ENCODE assay signal across 28 mouse cellular contexts in genomic region chr7:138657076-138657475, GRCm38 (mm10).
DNase-seq lines count a peak whose midpoint lies in the region; ATAC-seq lines count a peak whose summit lies in the region.
"Had no signal": no experiment of that assay in that cellular context is flagged by ENCODE, and none has a peak within 500 bp of the region (broad histone marks: within the 10 kb centered on the region; RNA-seq: fewer than 3 reads in every experiment).

No protein-coding gene starts in this region.

- H3K36me3 ChIP-seq in kidney, embryonic 16.5 days (ENCODE audit: insufficient read depth, low read length) = no peaks in the 10 kb centered on the region
- H3K36me3 ChIP-seq: embryonic facial prominence, embryonic 10.5 days; embryonic facial prominence, embryonic 13.5 days; forebrain, embryonic 12.5 days; forebrain, embryonic 15.5 days; heart, embryonic 13.5 days had no signal

- H3K4me2 ChIP-seq in kidney, embryonic 16.5 days (replicated peaks; ENCODE audit: low read depth, low read length) = no peak overlapping the region
- H3K4me2 ChIP-seq: embryonic facial prominence, embryonic 13.5 days; forebrain, embryonic 12.5 days; forebrain, embryonic 15.5 days; heart, embryonic 13.5 days; hindbrain, embryonic 14.5 days had no signal

- no peaks in the 10 kb centered on the region for H3K27me3 ChIP-seq in kidney, embryonic 16.5 days (ENCODE audit: insufficient read depth, low read length)
- H3K27me3 ChIP-seq: embryonic facial prominence, embryonic 13.5 days; forebrain, embryonic 12.5 days; forebrain, embryonic 15.5 days; heart, embryonic 13.5 days had no signal

- 0 out of 2 replicates have a peak, but pooled peaks cover 3% of the 10 kb centered on the region for H3K4me1 ChIP-seq in kidney, embryonic 16.5 days (ENCODE audit: insufficient read depth, low read length)
- H3K4me1 ChIP-seq: forebrain, embryonic 15.5 days; heart, embryonic 13.5 days had no signal

- no peak for ATAC-seq in kidney, embryonic 16.5 days (ENCODE audit: low FRiP score, low TSS enrichment)
- ATAC-seq: activated CD4-positive, CD25-positive, alpha-beta regulatory T cell, adult 4 months; forebrain, embryonic 15.5 days; hindbrain, postnatal 0 days; inflammation-experienced regulatory T-cells, adult 6 months; intestine, embryonic 16.5 days had no signal

- no peak overlapping the region for H3K4me3 ChIP-seq in kidney, embryonic 16.5 days (ENCODE audit: low read length)
- H3K4me3 ChIP-seq: embryonic facial prominence, embryonic 10.5 days; embryonic facial prominence, embryonic 13.5 days; erythroblast, embryonic 14.5 days; forebrain, embryonic 12.5 days; forebrain, embryonic 15.5 days; gastrocnemius, adult 2 months; heart, embryonic 13.5 days had no signal

- H3K27ac ChIP-seq in kidney, embryonic 16.5 days (ENCODE audit: low read length) = no peak overlapping the region
- H3K27ac ChIP-seq: embryonic facial prominence, embryonic 10.5 days; embryonic facial prominence, embryonic 13.5 days; forebrain, embryonic 12.5 days; forebrain, embryonic 15.5 days; gastrocnemius, adult 2 months; heart, embryonic 13.5 days; hindbrain, embryonic 14.5 days; hindbrain, postnatal 0 days had no signal

- H3K9me3 ChIP-seq in kidney, embryonic 16.5 days (ENCODE audit: low read length) = 0 out of 2 replicates have a peak, but pooled peaks cover 6% of the 10 kb centered on the region
- H3K9me3 ChIP-seq: embryonic facial prominence, embryonic 10.5 days; forebrain, embryonic 12.5 days; forebrain, embryonic 15.5 days had no signal

- 92% methylated on average over 2 of the region's 2 CpGs for WGBS in kidney, embryonic 16.5 days

- peak; percentile 9 for DNase-seq in cerebellum, adult 8-10 months
- no peak for DNase-seq in cerebellum, adult 9-10 months
- peak; percentile 16 to 30 for DNase-seq in cerebellum, postnatal 25 days
- no peak for DNase-seq in cerebellum, adult 11-12 months
- peak; percentile 6 for DNase-seq in kidney, adult 11 months
- DNase-seq in kidney, postnatal 36 days = no peak
- DNase-seq in kidney, postnatal 10 days = peak; percentile 18
- DNase-seq: adrenal gland, adult 8-10 months; adrenal gland, postnatal 25 days; cerebellum, adult 11 months; embryo, embryonic 11 days; gastrocnemius, adult 2 months; gastrocnemius, postnatal 14 days; heart, adult 18-20 months; heart, postnatal 14 days; heart, postnatal 4 days had no signal

- no peak overlapping the region for H3K9ac ChIP-seq in kidney, embryonic 16.5 days (replicated peaks; ENCODE audit: low read length)
- H3K9ac ChIP-seq: embryonic facial prominence, embryonic 13.5 days; forebrain, embryonic 12.5 days; forebrain, embryonic 15.5 days; heart, embryonic 13.5 days; hindbrain, embryonic 14.5 days had no signal

Comparison
In these comparisons a context has a peak if more than half of its experiments do, and no peak if none do; other contexts are left out.
1. DNase-seq: peak in cerebellum, adult 8-10 months (single experiment), cerebellum, postnatal 25 days (2 of 2), kidney, adult 11 months (single experiment) and kidney, postnatal 10 days (single experiment); none in cerebellum, adult 9-10 months (single experiment), cerebellum, adult 11-12 months (single experiment) and kidney, postnatal 36 days (0 of 2).